Mouse (Mus musculus): ENCODE data around the gene Mob4. TPM values are rescaled to one million over a fixed set of nuclear protein-coding genes. Genes with fewer than 3 reads are reported as not detected.

The Mob4 gene
- polyA plus RNA-seq, 1 experiment from 2014 or later = 148 TPM

DNA sequence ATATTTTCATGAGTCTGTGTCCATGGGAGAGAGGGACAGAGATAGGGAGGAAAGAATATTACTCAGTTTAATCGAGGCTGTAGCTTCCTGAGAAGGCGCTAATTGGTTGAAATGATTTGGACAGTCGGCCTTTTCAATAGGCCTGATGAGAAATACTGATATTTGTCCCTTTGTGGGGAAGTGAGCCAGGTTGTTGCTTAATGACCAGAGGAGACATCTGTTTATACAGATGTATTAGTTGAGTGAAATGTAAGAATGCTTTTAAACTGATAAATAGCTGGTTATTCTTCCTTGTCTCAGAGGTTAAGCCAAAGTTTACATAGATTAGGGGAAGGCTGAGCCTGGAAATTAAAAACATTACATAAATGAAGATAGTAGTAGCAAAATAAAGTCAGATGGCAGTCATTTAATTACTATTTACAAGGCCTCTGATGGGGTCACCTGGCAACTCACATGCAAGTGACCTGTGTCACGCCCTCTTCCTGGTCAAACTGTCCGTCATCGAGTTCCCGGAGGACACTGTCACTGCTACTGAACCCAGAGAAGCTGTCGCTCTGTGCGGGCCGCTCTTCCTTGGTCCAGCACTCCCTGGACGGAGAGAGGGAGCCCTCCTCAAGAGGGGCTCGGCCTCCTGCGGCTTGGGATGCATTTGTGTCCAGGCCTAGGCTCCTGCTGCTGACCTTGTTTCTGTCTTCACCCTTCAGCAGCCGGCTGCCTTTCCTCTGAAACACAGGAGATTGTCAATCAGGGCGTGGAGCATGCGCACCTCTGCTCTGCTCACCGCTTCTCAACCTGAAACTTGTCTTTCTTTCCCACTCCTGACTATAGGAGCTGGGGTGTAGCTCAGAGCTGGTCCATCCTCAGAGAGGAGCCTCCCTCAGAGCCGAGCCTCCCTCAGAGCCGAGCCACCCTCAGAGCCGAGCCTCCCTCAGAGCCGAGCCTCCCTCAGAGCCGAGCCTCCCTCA, 40.6 kb downstream of the Mob4 start:
- Histone ChIP-seq H3K4me3 (replicated peaks) (peak overlapping the region; percentile 18; the same call in 1 of the 2 replicates), H3K36me3 (replicated peaks) (no peaks in the 10 kb centered on the region), H3K9ac (peak overlapping the region; percentile 29; the same call in 1 of the 2 replicates), H3K4me2 (peak overlapping the region; percentile 29), H3K9me3 (peaks cover 6% of the 10 kb centered on the region; the same call in 1 of the 2 replicates), H3K27ac (no peak overlapping the region), H3K4me1 (no peaks in the 10 kb centered on the region), H3K27me3 (no peaks in the 10 kb centered on the region)
- ATAC-seq (ENCODE audit: low FRiP score) = no peak
- WGBS = 60% methylated on average over 22 of the region's 22 CpGs

DNA sequence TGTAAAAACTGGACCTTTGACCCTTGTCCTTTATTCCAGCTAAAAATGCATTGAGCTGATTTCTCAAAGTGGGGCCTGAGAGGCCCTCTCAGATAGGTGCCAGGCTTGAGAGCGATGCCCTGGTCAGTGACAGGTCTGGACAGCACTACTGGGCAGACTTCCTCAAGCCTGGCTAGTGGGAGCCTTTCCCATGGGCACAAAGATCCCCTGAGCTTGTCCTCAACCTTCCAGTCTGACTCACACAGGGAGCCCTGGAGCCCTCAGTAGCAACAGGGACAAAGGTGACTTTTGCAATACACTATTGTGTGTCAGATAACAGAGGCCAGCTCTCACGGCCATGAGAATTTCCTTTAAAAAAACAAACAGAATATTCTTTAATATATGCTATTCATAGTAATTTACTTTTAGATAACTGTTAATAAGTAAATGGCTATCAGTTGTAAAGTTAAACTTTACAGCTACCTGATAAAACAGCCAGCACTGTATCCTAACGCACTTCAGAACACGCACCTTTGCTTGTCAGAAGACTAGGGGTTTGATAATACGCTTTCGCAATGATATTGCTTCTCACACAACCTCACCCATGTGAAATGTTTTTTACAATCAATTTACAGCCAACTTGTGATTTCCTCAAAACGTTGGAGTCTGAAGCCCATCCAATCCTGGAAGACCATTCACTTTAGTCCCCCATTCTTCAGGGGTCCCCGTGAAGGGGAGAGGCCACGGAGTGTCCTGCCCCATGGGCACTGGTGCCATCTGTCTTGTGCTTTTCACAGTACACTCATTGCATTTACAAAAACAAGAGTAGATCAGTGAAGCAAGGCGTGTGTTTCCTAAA, 42.9 kb downstream of the Mob4 start:
- Histone ChIP-seq H3K27me3 (no peaks in the 10 kb centered on the region), H3K9ac (no peak overlapping the region), H3K36me3 (replicated peaks) (no peaks in the 10 kb centered on the region), H3K4me2 (no peak overlapping the region), H3K27ac (no peak overlapping the region), H3K9me3 (peaks cover 5% of the 10 kb centered on the region; the same call in 1 of the 2 replicates), H3K4me1 (no peaks in the 10 kb centered on the region), H3K4me3 (replicated peaks) (no peak overlapping the region)
- ATAC-seq (ENCODE audit: low FRiP score) = peak; percentile 51; the same call in 1 of the 2 replicates
- 84% methylated on average over 10 of the region's 10 CpGs for WGBS

DNA sequence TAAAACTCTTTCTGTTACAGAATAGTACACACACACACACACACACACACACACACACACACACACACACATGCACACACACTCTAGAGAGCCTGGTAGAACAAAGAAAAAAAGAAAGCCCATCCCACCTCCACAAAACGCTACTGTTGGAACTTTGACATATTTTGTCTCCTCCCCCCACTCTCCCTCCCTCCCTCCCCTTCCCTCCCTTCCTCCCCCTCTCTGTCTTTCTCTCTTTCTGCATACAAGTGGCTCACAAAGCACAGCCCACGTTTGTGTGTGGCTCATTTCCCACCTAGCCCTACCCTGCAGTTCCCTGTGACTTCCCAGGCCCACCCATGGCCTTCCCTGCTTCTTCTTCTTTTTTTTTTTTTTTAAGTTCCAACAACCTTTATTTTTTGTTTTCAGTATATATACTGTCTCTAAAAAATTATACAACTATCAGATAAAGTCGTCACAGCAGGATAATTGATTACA, 43.6 kb downstream of the Mob4 start:
- no peak overlapping the region for H3K4me3 ChIP-seq (replicated peaks)
- peak; percentile 41; the same call in 1 of the 2 replicates for ATAC-seq (ENCODE audit: low FRiP score)
- no peak overlapping the region for H3K9ac ChIP-seq
- H3K4me2 ChIP-seq = no peak overlapping the region
- H3K27me3 ChIP-seq = no peaks in the 10 kb centered on the region
- H3K4me1 ChIP-seq = no peaks in the 10 kb centered on the region
- no peaks in the 10 kb centered on the region for H3K9me3 ChIP-seq
- H3K36me3 ChIP-seq (replicated peaks) = no peaks in the 10 kb centered on the region
- H3K27ac ChIP-seq = no peak overlapping the region
- WGBS = 39% methylated on average over 3 of the region's 3 CpGs

DNA sequence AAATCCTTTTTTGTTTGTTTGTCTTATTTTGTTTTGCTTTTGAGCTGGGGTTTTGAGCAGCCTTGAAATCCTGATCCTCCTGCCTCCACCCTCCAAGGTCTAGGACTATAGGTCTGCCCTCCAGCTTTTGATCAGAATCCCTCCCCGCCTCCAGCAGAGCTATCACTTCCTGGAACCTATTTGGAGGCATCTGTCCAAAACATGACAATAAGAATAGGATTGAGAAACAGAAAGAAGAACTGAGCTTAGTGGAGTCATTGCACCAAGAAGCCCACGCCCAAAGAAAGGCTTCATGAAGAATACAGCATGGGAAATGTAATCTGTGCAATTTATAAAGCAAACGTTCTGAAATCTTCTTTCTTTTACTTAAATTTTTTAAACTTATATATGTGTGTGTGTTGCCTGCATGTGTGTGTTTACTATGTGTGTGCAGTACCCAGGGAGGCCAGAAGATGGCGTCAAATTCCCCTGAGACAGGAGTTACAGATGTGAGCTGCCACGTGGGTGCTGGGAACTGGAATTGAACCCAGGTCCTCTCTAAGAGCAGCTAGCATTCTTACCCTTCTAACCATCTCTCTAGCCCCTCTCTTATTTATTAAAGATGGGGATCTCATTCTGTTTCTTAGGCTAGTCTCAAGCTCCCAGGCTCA, 49.0 kb downstream of the Mob4 start:
- Histone ChIP-seq H3K4me3 (replicated peaks) (no peak overlapping the region), H3K27ac (no peak overlapping the region), H3K36me3 (replicated peaks) (peaks cover 7% of the 10 kb centered on the region), H3K9ac (no peak overlapping the region), H3K4me2 (no peak overlapping the region), H3K4me1 (no peaks in the 10 kb centered on the region), H3K27me3 (no peaks in the 10 kb centered on the region), H3K9me3 (0 out of 2 replicates have a peak, but pooled peaks cover 3% of the 10 kb centered on the region)
- WGBS = 84% methylated on average over 5 of the region's 5 CpGs
- ATAC-seq (ENCODE audit: low FRiP score) = no peak

DNA sequence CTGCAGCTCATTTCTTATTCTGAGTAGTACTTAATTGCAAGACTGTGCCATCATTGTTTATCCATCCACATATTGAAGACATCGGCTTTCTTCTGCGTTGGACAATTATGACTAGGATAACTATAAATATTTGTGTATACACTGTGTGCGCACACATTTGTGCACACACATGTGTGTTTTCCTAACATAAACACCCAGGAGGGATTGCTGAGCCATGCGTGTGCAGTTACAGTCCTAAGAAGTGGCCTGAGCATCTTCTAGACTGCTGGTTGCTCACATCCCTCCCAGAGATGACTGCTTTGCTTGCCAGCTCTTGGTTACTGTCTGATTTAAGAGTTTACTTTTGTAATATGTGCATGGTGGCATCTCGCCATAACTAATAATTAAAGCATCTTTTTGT, 51.4 kb downstream of the Mob4 start:
- 90% methylated on average over 5 of the region's 5 CpGs for WGBS
- Histone ChIP-seq H3K9ac (no peak overlapping the region), H3K4me1 (peaks cover 9% of the 10 kb centered on the region), H3K4me2 (no peak overlapping the region), H3K9me3 (0 out of 2 replicates have a peak, but pooled peaks cover 3% of the 10 kb centered on the region), H3K27me3 (no peaks in the 10 kb centered on the region), H3K27ac (no peak overlapping the region), H3K36me3 (replicated peaks) (peaks cover 7% of the 10 kb centered on the region), H3K4me3 (replicated peaks) (no peak overlapping the region)
- no peak for ATAC-seq (ENCODE audit: low FRiP score)

DNA sequence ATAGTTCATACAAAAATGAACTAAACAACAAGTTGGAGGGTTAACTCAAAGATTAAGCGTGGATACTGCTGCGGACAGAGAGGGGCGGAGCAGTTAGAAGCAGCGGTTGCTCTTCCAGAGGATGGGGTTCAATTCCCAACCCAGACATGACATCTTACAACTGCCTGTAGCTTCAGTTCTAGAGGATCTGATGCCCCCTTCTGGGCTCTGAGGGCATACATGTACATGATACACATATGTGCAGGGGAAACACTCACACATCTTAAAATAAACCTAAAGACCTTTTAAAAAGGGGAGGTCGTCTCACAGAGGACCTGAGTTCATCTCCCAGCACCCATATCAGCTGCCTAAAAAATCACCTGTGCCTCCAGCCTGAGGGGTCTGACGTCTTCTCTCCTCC, 54.7 kb downstream of the Mob4 start:
- peaks cover 10% of the 10 kb centered on the region for H3K4me1 ChIP-seq
- H3K4me3 ChIP-seq (replicated peaks) = no peak overlapping the region
- 85% methylated on average over 6 of the region's 6 CpGs for WGBS
- no peak overlapping the region for H3K27ac ChIP-seq
- H3K9ac ChIP-seq = no peak overlapping the region
- H3K27me3 ChIP-seq = no peaks in the 10 kb centered on the region
- H3K36me3 ChIP-seq (replicated peaks) = peaks cover 5% of the 10 kb centered on the region
- 0 out of 2 replicates have a peak, but pooled peaks cover 1% of the 10 kb centered on the region for H3K9me3 ChIP-seq
- no peak overlapping the region for H3K4me2 ChIP-seq
- no peak for ATAC-seq (ENCODE audit: low FRiP score)

DNA sequence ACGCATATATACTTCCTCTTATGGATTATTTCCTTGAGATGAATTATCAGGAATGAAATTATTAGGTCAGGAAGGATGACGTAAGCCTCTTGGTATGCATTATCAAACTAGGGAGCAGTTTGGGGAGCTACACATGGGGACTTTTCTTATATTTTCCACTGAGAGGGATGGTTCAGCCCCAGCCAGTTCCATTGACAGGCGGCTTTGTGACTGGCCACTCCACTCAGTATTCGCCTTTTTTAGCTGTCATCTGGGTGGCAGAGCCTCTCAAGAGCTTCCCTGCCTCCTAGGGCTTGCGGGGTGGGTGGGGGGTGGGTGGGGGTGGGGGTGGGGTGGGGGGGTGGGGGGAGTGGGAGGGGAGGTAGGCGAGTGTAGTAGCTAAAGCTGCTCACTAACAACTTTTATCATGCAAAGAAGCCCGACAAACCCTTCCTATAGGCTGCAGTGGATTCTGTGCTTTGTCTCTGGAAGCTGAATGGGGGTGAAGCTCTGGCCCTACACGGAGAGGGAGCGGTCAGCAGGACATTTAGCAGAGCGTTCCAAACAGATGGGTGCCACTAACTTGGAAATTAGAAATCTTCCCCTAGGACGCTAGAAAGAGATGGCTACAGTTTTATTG, 55.7 kb downstream of the Mob4 start:
- Histone ChIP-seq H3K4me1 (peaks cover 10% of the 10 kb centered on the region), H3K27me3 (no peaks in the 10 kb centered on the region), H3K4me2 (no peak overlapping the region; the same call in 1 of the 2 replicates), H3K9ac (no peak overlapping the region), H3K4me3 (replicated peaks) (no peak overlapping the region), H3K27ac (no peak overlapping the region), H3K36me3 (replicated peaks) (no peaks in the 10 kb centered on the region), H3K9me3 (no peaks in the 10 kb centered on the region)
- peak; percentile 60 for ATAC-seq (ENCODE audit: low FRiP score)
- 19% methylated on average over 11 of the region's 11 CpGs for WGBS

DNA sequence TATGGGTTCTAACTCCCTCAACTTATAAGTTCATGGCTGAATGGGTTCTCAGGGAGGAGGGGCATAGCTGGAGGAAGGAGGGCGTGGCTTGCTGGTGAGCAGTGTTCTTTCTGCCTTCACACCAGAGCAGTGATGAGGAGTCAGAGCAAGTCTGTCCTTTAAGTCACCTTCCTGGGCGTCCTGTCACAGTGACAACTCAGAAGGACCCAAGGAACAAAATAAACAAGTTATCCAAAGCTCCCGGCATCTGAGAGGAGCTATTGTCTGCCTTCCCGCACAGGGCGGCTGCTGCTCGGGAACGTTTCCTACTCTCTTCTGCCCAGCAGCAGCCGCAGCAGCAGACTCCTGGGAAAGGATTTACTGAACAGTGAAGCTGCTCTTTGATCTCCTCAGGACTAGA, 61.0 kb downstream of the Mob4 start:
- peak; percentile 58 for ATAC-seq (ENCODE audit: low FRiP score)
- Histone ChIP-seq H3K9me3 (no peaks in the 10 kb centered on the region), H3K27ac (peak overlapping the region; percentile 63; the same call in 1 of the 2 replicates), H3K4me3 (replicated peaks) (peak overlapping the region; percentile 31), H3K9ac (peak overlapping the region; percentile 25; the same call in 1 of the 2 replicates), H3K36me3 (replicated peaks) (no peaks in the 10 kb centered on the region), H3K4me2 (peak overlapping the region; percentile 49), H3K4me1 (peaks cover 38% of the 10 kb centered on the region), H3K27me3 (peaks cover 15% of the 10 kb centered on the region)
- WGBS = 19% methylated on average over 8 of the region's 8 CpGs

DNA sequence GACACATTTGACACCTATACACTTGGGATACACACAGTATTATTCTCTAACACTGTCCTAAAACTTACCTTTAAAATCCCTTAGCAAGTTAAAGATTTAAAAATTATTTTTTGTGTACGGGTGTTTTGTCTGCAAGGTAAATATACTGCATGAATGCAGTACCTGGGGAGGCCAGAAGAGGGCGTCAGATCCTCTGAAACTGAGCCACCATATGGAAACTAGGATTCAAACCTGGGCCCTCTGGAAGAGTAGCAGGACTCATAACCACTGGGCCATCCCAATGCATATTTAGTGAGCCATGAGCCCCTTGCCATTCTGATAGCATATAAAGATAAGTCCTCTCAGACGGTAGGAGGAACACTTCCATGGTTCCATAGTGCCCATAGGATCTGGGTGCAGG, 61.8 kb downstream of the Mob4 start:
- no peaks in the 10 kb centered on the region for H3K36me3 ChIP-seq (replicated peaks)
- WGBS = 55% methylated on average over 3 of the region's 3 CpGs
- no peaks in the 10 kb centered on the region for H3K9me3 ChIP-seq
- H3K4me3 ChIP-seq (replicated peaks) = no peak overlapping the region
- no peak; the same call in 1 of the 2 replicates for ATAC-seq (ENCODE audit: low FRiP score)
- H3K4me2 ChIP-seq = no peak overlapping the region
- H3K27me3 ChIP-seq = peaks cover 15% of the 10 kb centered on the region
- H3K27ac ChIP-seq = 0 out of 2 replicates have a peak overlapping the region, but pooled peaks have one; percentile 42
- no peak overlapping the region for H3K9ac ChIP-seq
- peaks cover 33% of the 10 kb centered on the region for H3K4me1 ChIP-seq

DNA sequence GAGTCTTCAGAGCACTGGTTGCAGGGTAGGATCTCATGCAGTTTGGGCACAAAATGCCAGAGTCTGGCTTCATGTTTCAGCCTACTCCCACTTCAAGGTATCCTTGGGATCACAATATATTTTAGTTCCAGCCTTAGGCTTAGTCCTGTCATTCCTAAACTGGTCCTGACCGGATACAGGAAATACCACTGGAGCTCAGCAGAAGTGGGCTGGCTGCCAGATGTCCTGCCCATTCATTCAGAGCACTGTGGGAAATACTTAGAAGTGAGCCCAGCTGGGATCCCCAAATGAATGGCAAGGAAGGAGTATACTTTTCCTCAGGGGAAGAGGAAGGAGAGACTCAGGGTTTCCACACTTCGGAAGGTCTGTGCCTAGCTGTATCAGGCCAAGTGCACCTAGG, 62.3 kb downstream of the Mob4 start:
- Histone ChIP-seq H3K36me3 (replicated peaks) (no peaks in the 10 kb centered on the region), H3K4me3 (replicated peaks) (no peak overlapping the region), H3K27ac (0 out of 2 replicates have a peak overlapping the region, but pooled peaks have one; percentile 42), H3K9me3 (no peaks in the 10 kb centered on the region), H3K4me1 (peaks cover 33% of the 10 kb centered on the region), H3K9ac (no peak overlapping the region), H3K4me2 (no peak overlapping the region), H3K27me3 (peaks cover 15% of the 10 kb centered on the region)
- 34% methylated on average over 2 of the region's 2 CpGs for WGBS
- ATAC-seq (ENCODE audit: low FRiP score) = peak; percentile 58
